Mouse (Mus musculus) limb, embryonic 11.5 days (tissue): Measurements from ENCODE around the gene Commd1. TPM values are rescaled to one million over a fixed set of nuclear protein-coding genes. Genes with fewer than 3 reads are reported as not detected.
A peak's percentile ranks its signal among the peaks of the same experiment; 100 is the strongest.

Experiments used
- ATAC-seq: fragments of 200-750 bp; cut with Nextera tagmentation; 2 replicates; pipeline ENCODE4 v1.8.0; 2017; ENCODE audit warnings: low read depth; ENCODE audit not compliant: insufficient number of reproducible peaks, low FRiP score, low TSS enrichment
- DNase-seq: peaks from one replicate; pipeline ENCODE4 v3.0.0-alpha.2; 2015; ENCODE audit warnings: low spot score
- H3K27ac ChIP-seq: fragments of 300-500 bp; sonication (generic); replicated peaks from 2 replicates; pipeline ENCODE4 v1.5.1; 2014; ENCODE audit warnings: low read depth, mild to moderate bottlenecking, low read length
- H3K27me3 ChIP-seq: fragments of 300-500 bp; sonication (generic); 2 replicates; pipeline ENCODE4 v1.6.1; 2014; ENCODE audit warnings: mild to moderate bottlenecking, low read length, mixed read lengths; ENCODE audit not compliant: control insufficient read depth, insufficient read depth
- H3K36me3 ChIP-seq: fragments of 300-500 bp; sonication (generic); 2 replicates; pipeline ENCODE4 v1.6.1; 2014; ENCODE audit warnings: mild to moderate bottlenecking, low read length, moderate library complexity, mixed read lengths; ENCODE audit not compliant: control insufficient read depth, insufficient read depth
- H3K4me1 ChIP-seq: fragments of 300-500 bp; sonication (generic); 2 replicates; pipeline ENCODE4 v1.6.1; 2014; ENCODE audit warnings: low read length, mixed read lengths; ENCODE audit not compliant: control insufficient read depth, insufficient read depth
- H3K4me2 ChIP-seq: fragments of 300-500 bp; sonication (generic); 2 replicates; pipeline ENCODE4 v1.6.1; 2014; ENCODE audit warnings: low read depth, mild to moderate bottlenecking, moderate library complexity; ENCODE audit not compliant: severe bottlenecking
- H3K4me3 ChIP-seq: fragments of 300-500 bp; sonication (generic); 2 replicates; pipeline ENCODE4 v1.5.1; 2014; ENCODE audit warnings: low read depth, low read length
- H3K9ac ChIP-seq: fragments of 300-500 bp; sonication (generic); 2 replicates; pipeline ENCODE4 v1.6.1; 2014; ENCODE audit warnings: mild to moderate bottlenecking, low read length
- H3K9me3 ChIP-seq: fragments of 300-500 bp; sonication (generic); 2 replicates; pipeline ENCODE4 v1.6.1; 2016; ENCODE audit warnings: low read length; ENCODE audit not compliant: control insufficient read depth
- WGBS: fragments of 180-500 bp; shearing (Covaris S2); extraction: QIAGEN DNeasy Blood & Tissue Kit; methylation state at CpG from one replicate; pipeline ENCODE4 v1.1.7; 2014; 5-methylcytosine and 5-hydroxymethylcytosine counted together
- polyA plus RNA-seq: library from polyadenylated mRNA; unstranded; fragments of >200 nt; fragmentation: Nextera tagmentation; extraction: Ambion mirVana; gene quantifications from 2 replicates; pipeline ENCODE4 v1.2.1, GENCODE M21; 2014

Gene Commd1
- 405 and 417 TPM in 2 replicates for polyA plus RNA-seq

- WGBS = 4% methylated on average over 42 of the region's 42 CpGs
Measured at GRCm38 (mm10) chr11:22981984-22982757, at the start of gene Commd1, which contains the start of gene Gm28048. Gene Commd1, minus strand, starts transcription at chr11:22982382. Gene Gm28048, minus strand, starts transcription at chr11:22982090.

GRCm38 (mm10) chr11:23029399-23029798 lies 47.2 kb upstream of the Commd1 start:
- H3K9ac ChIP-seq = no peak overlapping the region
- no peak for DNase-seq
- WGBS = 83% methylated on average over 6 of the region's 6 CpGs

More at GRCm38 (mm10) chr11:22981984-22982757, at the start of gene Commd1, which contains the start of gene Gm28048:
- H3K9me3 ChIP-seq = no peaks in the 10 kb centered on the region
- peak within 1 kb of the TSS; percentile 75 for H3K9ac ChIP-seq
- H3K36me3 ChIP-seq = no peaks in the 10 kb centered on the region
- DNase-seq = peak; percentile 96
- ATAC-seq = peak; percentile 90
- peak within 1 kb of the TSS; percentile 92 for H3K27ac ChIP-seq
- peaks cover 6% of the 10 kb centered on the region for H3K4me1 ChIP-seq
- H3K4me2 ChIP-seq = peak within 1 kb of the TSS; percentile 61
- H3K4me3 ChIP-seq = peak within 1 kb of the TSS; percentile 66
- H3K27me3 ChIP-seq = no peaks in the 10 kb centered on the region

DNA sequence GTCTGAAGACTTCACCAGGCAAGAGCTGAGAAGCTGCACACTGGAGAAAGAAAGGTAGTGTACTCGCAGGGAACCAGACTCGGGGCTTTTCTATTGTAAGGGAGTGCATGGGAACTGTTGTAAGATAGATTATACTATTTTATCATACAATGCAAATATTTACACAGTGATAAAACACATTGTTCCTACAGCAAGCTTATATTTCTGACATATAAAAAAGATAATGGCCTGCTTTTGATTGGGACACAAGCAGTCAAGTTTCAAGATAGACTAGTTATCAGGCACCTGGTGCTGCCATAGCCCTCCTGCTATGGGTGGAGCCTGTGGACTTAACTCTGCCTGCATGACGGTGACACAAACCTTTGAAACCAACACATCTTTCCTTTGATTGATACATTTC lies 46.8 kb upstream of the Commd1 start:
- no peaks in the 10 kb centered on the region for H3K36me3 ChIP-seq
- no peaks in the 10 kb centered on the region for H3K27me3 ChIP-seq
- DNase-seq = no peak
- ATAC-seq = no peak
- no peaks in the 10 kb centered on the region for H3K9me3 ChIP-seq
- no peaks in the 10 kb centered on the region for H3K4me1 ChIP-seq
- no peak overlapping the region for H3K27ac ChIP-seq
- H3K9ac ChIP-seq = no peak overlapping the region
- WGBS = 77% methylated on average over 3 of the region's 3 CpGs
- H3K4me3 ChIP-seq = no peak overlapping the region
- H3K4me2 ChIP-seq = no peak overlapping the region

More at GRCm38 (mm10) chr11:23029399-23029798, 47.2 kb upstream of the Commd1 start:
- H3K36me3 ChIP-seq = no peaks in the 10 kb centered on the region
- H3K4me3 ChIP-seq = no peak overlapping the region
- no peaks in the 10 kb centered on the region for H3K4me1 ChIP-seq
- H3K4me2 ChIP-seq = no peak overlapping the region
- no peak for ATAC-seq
- H3K27ac ChIP-seq = no peak overlapping the region
- no peaks in the 10 kb centered on the region for H3K27me3 ChIP-seq
- H3K9me3 ChIP-seq = no peaks in the 10 kb centered on the region

- Histone ChIP-seq H3K4me2 (no peak overlapping the region), H3K4me3 (no peak overlapping the region), H3K9me3 (no peaks in the 10 kb centered on the region; the same call in 1 of the 2 replicates), H3K36me3 (no peaks in the 10 kb centered on the region), H3K27me3 (no peaks in the 10 kb centered on the region), H3K4me1 (no peaks in the 10 kb centered on the region), H3K9ac (no peak overlapping the region), H3K27ac (no peak overlapping the region)
- 78% methylated on average over 3 of the region's 3 CpGs for WGBS
- ATAC-seq (no peak), DNase-seq (no peak)
Measured at GRCm38 (mm10) chr11:23024169-23024568, 42.0 kb upstream of the Commd1 start.

GRCm38 (mm10) chr11:23023155-23023554 lies 41.0 kb upstream of the Commd1 start:
- Histone ChIP-seq H3K9ac (no peak overlapping the region), H3K27ac (no peak overlapping the region), H3K4me3 (no peak overlapping the region), H3K4me1 (no peaks in the 10 kb centered on the region), H3K9me3 (no peaks in the 10 kb centered on the region; the same call in 1 of the 2 replicates), H3K4me2 (no peak overlapping the region), H3K27me3 (no peaks in the 10 kb centered on the region), H3K36me3 (no peaks in the 10 kb centered on the region)
- DNase-seq = no peak
- WGBS = 97% methylated on average over 2 of the region's 2 CpGs
- no peak for ATAC-seq

GRCm38 (mm10) chr11:23020841-23021240 lies 38.7 kb upstream of the Commd1 start:
- Histone ChIP-seq H3K4me2 (no peak overlapping the region), H3K4me3 (no peak overlapping the region), H3K27me3 (no peaks in the 10 kb centered on the region), H3K27ac (no peak overlapping the region), H3K9ac (no peak overlapping the region), H3K36me3 (no peaks in the 10 kb centered on the region), H3K4me1 (no peaks in the 10 kb centered on the region), H3K9me3 (no peaks in the 10 kb centered on the region; the same call in 1 of the 2 replicates)
- ATAC-seq = no peak
- DNase-seq = no peak
- 93% methylated on average over 14 of the region's 14 CpGs for WGBS

DNA sequence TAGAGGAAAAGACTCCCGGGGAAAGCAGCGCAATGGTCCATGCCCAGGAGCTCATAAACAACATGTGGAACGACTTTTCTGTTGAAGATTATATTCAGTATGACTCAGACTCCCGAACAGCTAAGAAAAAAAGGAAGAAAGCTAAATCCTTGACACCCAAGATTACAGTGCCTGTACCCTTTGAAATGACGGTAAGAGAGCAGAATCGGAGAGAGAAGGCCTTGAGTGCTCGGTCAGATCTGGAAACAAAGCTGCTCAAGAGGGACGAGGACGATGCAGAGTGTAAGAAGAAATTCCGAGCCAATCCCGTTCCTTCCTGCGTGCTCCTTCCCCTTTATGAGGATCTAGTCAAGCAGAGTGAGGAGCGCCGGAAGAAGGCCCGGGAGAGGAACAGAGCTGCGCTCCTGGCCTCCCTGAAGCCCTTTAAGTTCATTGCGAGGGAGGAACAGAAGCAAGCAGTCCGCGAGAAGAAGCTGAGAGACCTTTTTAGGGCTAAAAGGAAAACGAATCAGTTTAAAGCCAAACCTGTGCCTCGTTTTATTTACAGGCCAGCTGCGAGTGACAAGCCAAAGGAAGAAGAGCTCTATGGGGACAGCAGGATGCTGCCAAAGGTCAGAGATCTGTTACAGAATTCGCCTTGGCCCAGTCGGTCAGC lies 38.1 kb upstream of the Commd1 start:
- H3K4me1 ChIP-seq = no peaks in the 10 kb centered on the region
- 71% methylated on average over 24 of the region's 24 CpGs for WGBS
- no peak overlapping the region for H3K4me3 ChIP-seq
- H3K9me3 ChIP-seq = no peaks in the 10 kb centered on the region; the same call in 1 of the 2 replicates
- H3K36me3 ChIP-seq = no peaks in the 10 kb centered on the region
- H3K27me3 ChIP-seq = no peaks in the 10 kb centered on the region
- DNase-seq (no peak), ATAC-seq (no peak)
- no peak overlapping the region for H3K4me2 ChIP-seq
- H3K27ac ChIP-seq = no peak overlapping the region
- no peak overlapping the region for H3K9ac ChIP-seq

GRCm38 (mm10) chr11:23017943-23018342 lies 35.8 kb upstream of the Commd1 start:
- ATAC-seq (no peak), DNase-seq (no peak)
- Histone ChIP-seq H3K36me3 (no peaks in the 10 kb centered on the region), H3K4me2 (no peak overlapping the region), H3K27me3 (no peaks in the 10 kb centered on the region), H3K27ac (no peak overlapping the region), H3K9ac (no peak overlapping the region), H3K4me1 (no peaks in the 10 kb centered on the region), H3K4me3 (no peak overlapping the region), H3K9me3 (no peaks in the 10 kb centered on the region; the same call in 1 of the 2 replicates)
- WGBS = 94% methylated on average over 4 of the region's 4 CpGs
